Mouse (Mus musculus): ENCODE data around the gene Gm10837. TPM values are rescaled to one million over a fixed set of nuclear protein-coding genes. Genes with fewer than 3 reads are reported as not detected.

Gene Gm10837
- polyA plus RNA-seq, 1 experiment from 2014 or later = not detected

DNA sequence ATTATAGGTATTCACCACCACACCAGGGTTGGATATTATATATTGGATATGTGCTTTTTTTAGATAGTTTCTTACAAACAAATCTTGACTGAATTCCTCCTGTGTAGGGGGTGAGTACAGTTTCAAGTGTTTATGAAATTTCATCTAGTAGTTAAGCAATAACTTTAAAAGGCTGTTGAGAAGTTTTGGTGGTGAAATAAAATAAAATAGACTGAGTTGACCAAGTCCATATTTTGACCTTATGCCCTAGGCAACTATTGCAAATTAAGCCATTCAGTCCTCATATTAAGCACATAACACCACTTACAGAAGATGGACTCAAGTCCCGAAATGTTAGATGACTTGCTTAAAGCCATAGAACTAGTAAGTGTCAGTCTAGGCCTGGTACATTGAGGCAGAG is 45.6 kb downstream of the Gm10837 start:
- TF ChIP-seq EP300 (IDR thresholded peaks at IDR 0.05; ENCODE audit: low read depth) = no peak
- no peak for TF ChIP-seq CTCF (IDR thresholded peaks at IDR 0.05; ENCODE audit: low read depth)
- H3K27me3 ChIP-seq (ENCODE audit: insufficient read depth, low read length) = no peaks in the 10 kb centered on the region
- WGBS (ENCODE audit: insufficient replicate concordance) = 81% methylated on average over 1 of the region's 1 CpGs
- H3K36me3 ChIP-seq (replicated peaks; ENCODE audit: insufficient read depth, low read length) = no peaks in the 10 kb centered on the region
- DNase-seq = no peak
- no peak overlapping the region for H3K4me3 ChIP-seq (ENCODE audit: low read depth, low read length)
- H3K9ac ChIP-seq (replicated peaks) = no peak overlapping the region
- peak overlapping the region; percentile 95 for H3K27ac ChIP-seq (ENCODE audit: low read depth)
- ATAC-seq = no peak
- H3K4me2 ChIP-seq (ENCODE audit: low read depth, low read length) = peak overlapping the region; percentile 94; the same call in 1 of the 2 replicates
- H3K4me1 ChIP-seq (ENCODE audit: insufficient read depth) = peaks cover 11% of the 10 kb centered on the region; the same call in 1 of the 2 replicates
- H3K9me3 ChIP-seq (ENCODE audit: low read length) = no peaks in the 10 kb centered on the region

Other genes with a start within 250 kb of the Gm10837 start
- gene Gm5089, start 39.5 kb upstream of the Gm10837 start, polyA plus RNA-seq (2015; fragmentation: Nextera tagmentation; extraction: Ambion mirVana) = not detected in 2 replicates
- not detected in 2 replicates for gene Zic5, start 24.9 kb upstream of the Gm10837 start, polyA plus RNA-seq (2015; fragmentation: Nextera tagmentation; extraction: Ambion mirVana)
- gene Zic2, start 15.2 kb upstream of the Gm10837 start, polyA plus RNA-seq (2015; fragmentation: Nextera tagmentation; extraction: Ambion mirVana) = not detected in 2 replicates
- gene Pcca, start 43.7 kb downstream of the Gm10837 start, polyA plus RNA-seq (2015; fragmentation: Nextera tagmentation; extraction: Ambion mirVana) = 30.3 and 31.3 TPM in 2 replicates

Data from liver, postnatal 0 days (tissue).